Mouse (Mus musculus): ENCODE data around the gene Klk11. TPM values are rescaled to one million over a fixed set of nuclear protein-coding genes. Genes with fewer than 3 reads are reported as not detected.

Klk11 gene
- not detected for polyA plus RNA-seq (2014; fragmentation: Illumina TruSeq; extraction: RNeasy Lipid Tissue Mini Kit (QIAGEN cat#74804); ENCODE audit: low read depth, low replicate concordance)

DNA sequence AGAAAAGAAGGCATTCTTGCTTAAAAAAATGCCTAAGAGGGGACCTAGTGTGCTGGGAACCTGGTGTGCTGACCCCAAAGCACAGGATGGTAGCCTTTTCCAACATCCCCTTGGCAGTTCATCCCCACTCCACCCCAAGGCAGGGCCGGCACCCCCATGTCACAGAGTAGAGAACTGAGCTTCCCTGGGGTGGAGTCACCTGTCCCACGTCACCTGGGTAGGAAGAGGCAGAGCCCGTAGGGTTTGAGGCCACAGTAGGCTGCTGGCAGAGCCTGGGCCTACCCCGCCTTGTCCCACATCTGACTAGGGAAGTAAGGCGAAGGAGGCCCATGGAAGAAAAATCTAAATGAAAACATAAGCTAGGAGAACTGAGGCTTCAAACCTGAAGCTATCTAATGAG lies at the start of gene Klk11:
TSS of gene Klk11 (plus strand) at position 241 of the 400 bp plus-strand sequence.

DNA sequence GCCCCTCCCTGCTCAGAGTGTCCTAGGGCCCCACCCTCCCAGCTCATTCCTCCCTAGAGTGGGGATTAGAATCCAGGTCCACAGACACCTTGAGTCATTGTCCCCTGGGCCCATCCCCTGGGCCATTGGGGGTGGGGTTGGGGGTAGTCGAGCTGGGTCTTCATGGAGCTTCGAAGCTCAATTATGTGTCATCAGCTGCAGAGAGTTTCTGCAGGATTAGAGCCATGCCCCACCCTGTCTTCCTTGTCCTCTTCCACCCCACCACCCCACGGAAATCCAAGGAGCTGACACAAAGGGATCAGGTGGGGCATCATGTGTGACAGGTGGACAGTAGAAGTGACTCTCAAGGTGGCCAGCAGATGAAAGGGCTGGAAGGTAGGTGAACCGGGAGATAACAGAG lies 5.8 kb upstream of the Klk11 start, which contains the start of gene Klk12:
TSS of gene Klk12 (plus strand) at position 301 of the 400 bp plus-strand sequence.

GRCm38 (mm10) chr7:43780746-43781145 lies 6.3 kb downstream of the Klk11 start, which contains the start of gene Klk10:
TSS of gene Klk10 (plus strand) at chr7:43781035.

GRCm38 (mm10) chr7:43791591-43791990 lies 17.2 kb downstream of the Klk11 start, which contains the start of gene Klk9:
TSS of gene Klk9 (plus strand) at chr7:43791891.

DNA sequence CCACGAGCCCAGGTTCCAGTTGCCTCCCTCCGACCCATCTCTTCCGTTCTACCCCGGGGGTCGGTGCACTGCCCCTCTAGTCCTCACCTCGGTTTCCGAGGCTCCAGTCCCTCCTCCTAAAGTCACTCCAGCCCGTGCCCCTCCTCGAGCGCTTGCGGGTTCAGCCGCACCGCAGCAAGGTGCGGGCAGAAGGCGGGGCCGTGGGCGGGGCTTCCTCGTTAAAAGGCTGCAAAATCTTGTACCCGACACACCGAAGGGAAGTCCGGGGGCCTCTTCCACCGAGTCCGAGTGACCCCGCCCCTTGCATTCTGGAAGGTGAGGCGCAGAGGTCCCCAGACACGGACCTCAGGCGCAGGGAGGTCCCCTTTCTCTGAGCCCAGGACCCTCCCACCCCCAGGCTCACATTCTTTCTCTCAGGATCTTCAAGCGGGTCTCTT lies 22.9 kb downstream of the Klk11 start, which contains the start of gene Klk8:
TSS of gene Klk8 (plus strand) at position 245 of the 437 bp plus-strand sequence.

GRCm38 (mm10) chr7:43810994-43811393 lies 36.6 kb downstream of the Klk11 start, which contains the start of gene Klk7:
TSS of gene Klk7 (plus strand) at chr7:43811294.

GRCm38 (mm10) chr7:43824199-43824598 lies 49.8 kb downstream of the Klk11 start, which contains the start of gene Klk6:
TSS of gene Klk6 (plus strand) at chr7:43824499.

Other genes starting within 250 kb of the Klk11 start
- gene Cd33, start 230.2 kb upstream of the Klk11 start, polyA plus RNA-seq (2014; fragmentation: Illumina TruSeq; extraction: RNeasy Lipid Tissue Mini Kit (QIAGEN cat#74804); ENCODE audit: low read depth, low replicate concordance), result 1.6 TPM
- 1.1 TPM for gene Zfp658, start 212.3 kb upstream of the Klk11 start, polyA plus RNA-seq (2014; fragmentation: Illumina TruSeq; extraction: RNeasy Lipid Tissue Mini Kit (QIAGEN cat#74804); ENCODE audit: low read depth, low replicate concordance)
- gene Zfp719, start 195.0 kb upstream of the Klk11 start, polyA plus RNA-seq (2014; fragmentation: Illumina TruSeq; extraction: RNeasy Lipid Tissue Mini Kit (QIAGEN cat#74804); ENCODE audit: low read depth, low replicate concordance), result 2.9 TPM
- gene Zfp819, start 167.4 kb upstream of the Klk11 start, polyA plus RNA-seq (2014; fragmentation: Illumina TruSeq; extraction: RNeasy Lipid Tissue Mini Kit (QIAGEN cat#74804); ENCODE audit: low read depth, low replicate concordance), result not detected
- not detected for gene Ceacam18, start 139.9 kb upstream of the Klk11 start, polyA plus RNA-seq (2014; fragmentation: Illumina TruSeq; extraction: RNeasy Lipid Tissue Mini Kit (QIAGEN cat#74804); ENCODE audit: low read depth, low replicate concordance)
- gene Siglece, start 114.4 kb upstream of the Klk11 start, polyA plus RNA-seq (2014; fragmentation: Illumina TruSeq; extraction: RNeasy Lipid Tissue Mini Kit (QIAGEN cat#74804); ENCODE audit: low read depth, low replicate concordance), result 1.2 TPM
- 2.5 TPM for gene Ctu1, start 102.6 kb upstream of the Klk11 start, polyA plus RNA-seq (2014; fragmentation: Illumina TruSeq; extraction: RNeasy Lipid Tissue Mini Kit (QIAGEN cat#74804); ENCODE audit: low read depth, low replicate concordance)
- not detected for gene Klk14, start 84.2 kb upstream of the Klk11 start, polyA plus RNA-seq (2014; fragmentation: Illumina TruSeq; extraction: RNeasy Lipid Tissue Mini Kit (QIAGEN cat#74804); ENCODE audit: low read depth, low replicate concordance)
- not detected for gene Klk13, start 62.0 kb upstream of the Klk11 start, polyA plus RNA-seq (2014; fragmentation: Illumina TruSeq; extraction: RNeasy Lipid Tissue Mini Kit (QIAGEN cat#74804); ENCODE audit: low read depth, low replicate concordance)
- gene Klk12, start 5.7 kb upstream of the Klk11 start, polyA plus RNA-seq (2014; fragmentation: Illumina TruSeq; extraction: RNeasy Lipid Tissue Mini Kit (QIAGEN cat#74804); ENCODE audit: low read depth, low replicate concordance), result not detected
- not detected for gene Klk10, start 6.4 kb downstream of the Klk11 start, polyA plus RNA-seq (2014; fragmentation: Illumina TruSeq; extraction: RNeasy Lipid Tissue Mini Kit (QIAGEN cat#74804); ENCODE audit: low read depth, low replicate concordance)
- gene Klk9, start 17.3 kb downstream of the Klk11 start, polyA plus RNA-seq (2014; fragmentation: Illumina TruSeq; extraction: RNeasy Lipid Tissue Mini Kit (QIAGEN cat#74804); ENCODE audit: low read depth, low replicate concordance), result not detected
- gene Klk8, start 23.0 kb downstream of the Klk11 start, polyA plus RNA-seq (2014; fragmentation: Illumina TruSeq; extraction: RNeasy Lipid Tissue Mini Kit (QIAGEN cat#74804); ENCODE audit: low read depth, low replicate concordance), result 8.1 TPM
- not detected for gene Klk7, start 36.7 kb downstream of the Klk11 start, polyA plus RNA-seq (2014; fragmentation: Illumina TruSeq; extraction: RNeasy Lipid Tissue Mini Kit (QIAGEN cat#74804); ENCODE audit: low read depth, low replicate concordance)
- gene Klk6, start 49.9 kb downstream of the Klk11 start, polyA plus RNA-seq (2014; fragmentation: Illumina TruSeq; extraction: RNeasy Lipid Tissue Mini Kit (QIAGEN cat#74804); ENCODE audit: low read depth, low replicate concordance), result not detected
- not detected for gene Klk5, start 67.4 kb downstream of the Klk11 start, polyA plus RNA-seq (2014; fragmentation: Illumina TruSeq; extraction: RNeasy Lipid Tissue Mini Kit (QIAGEN cat#74804); ENCODE audit: low read depth, low replicate concordance)
- not detected for gene Klk4, start 106.6 kb downstream of the Klk11 start, polyA plus RNA-seq (2014; fragmentation: Illumina TruSeq; extraction: RNeasy Lipid Tissue Mini Kit (QIAGEN cat#74804); ENCODE audit: low read depth, low replicate concordance)
- gene Klk15, start 159.1 kb downstream of the Klk11 start, polyA plus RNA-seq (2014; fragmentation: Illumina TruSeq; extraction: RNeasy Lipid Tissue Mini Kit (QIAGEN cat#74804); ENCODE audit: low read depth, low replicate concordance), result not detected
- not detected for gene Klk1b8, start 176.1 kb downstream of the Klk11 start, polyA plus RNA-seq (2014; fragmentation: Illumina TruSeq; extraction: RNeasy Lipid Tissue Mini Kit (QIAGEN cat#74804); ENCODE audit: low read depth, low replicate concordance)
- not detected for gene Klk1b1, start 192.1 kb downstream of the Klk11 start, polyA plus RNA-seq (2014; fragmentation: Illumina TruSeq; extraction: RNeasy Lipid Tissue Mini Kit (QIAGEN cat#74804); ENCODE audit: low read depth, low replicate concordance)
- gene Klk1b9, start 201.5 kb downstream of the Klk11 start, polyA plus RNA-seq (2014; fragmentation: Illumina TruSeq; extraction: RNeasy Lipid Tissue Mini Kit (QIAGEN cat#74804); ENCODE audit: low read depth, low replicate concordance), result not detected
- not detected for gene Klk1b11, start 221.3 kb downstream of the Klk11 start, polyA plus RNA-seq (2014; fragmentation: Illumina TruSeq; extraction: RNeasy Lipid Tissue Mini Kit (QIAGEN cat#74804); ENCODE audit: low read depth, low replicate concordance)
- 0.45 TPM for gene Klk1b26, start 237.6 kb downstream of the Klk11 start, polyA plus RNA-seq (2014; fragmentation: Illumina TruSeq; extraction: RNeasy Lipid Tissue Mini Kit (QIAGEN cat#74804); ENCODE audit: low read depth, low replicate concordance)